Mouse (Mus musculus) kidney, adult 2 months (tissue): ENCODE results near the gene Suclg1.

Source experiments
- CTCF ChIP-seq: fragments of 200-500 bp; conservative IDR thresholded peaks from 2 replicates; pipeline ENCODE4 v1.5.1; 2011; ENCODE audit warnings: low read depth, mild to moderate bottlenecking, control low read depth, low read length, moderate library complexity, mixed read lengths; ENCODE audit not compliant: insufficient read depth, insufficient read length
- POLR2A ChIP-seq: fragments of 200-500 bp; IDR thresholded peaks from one replicate; pipeline ENCODE4 v1.6.1; 2011; ENCODE audit warnings: low read depth, low read length, control low read depth

GRCm38 (mm10) chr6:73233202-73233726, 14.9 kb upstream of the Suclg1 start:
- TF ChIP-seq CTCF (no peak), POLR2A (no peak)
